In the genomic region with DNA sequence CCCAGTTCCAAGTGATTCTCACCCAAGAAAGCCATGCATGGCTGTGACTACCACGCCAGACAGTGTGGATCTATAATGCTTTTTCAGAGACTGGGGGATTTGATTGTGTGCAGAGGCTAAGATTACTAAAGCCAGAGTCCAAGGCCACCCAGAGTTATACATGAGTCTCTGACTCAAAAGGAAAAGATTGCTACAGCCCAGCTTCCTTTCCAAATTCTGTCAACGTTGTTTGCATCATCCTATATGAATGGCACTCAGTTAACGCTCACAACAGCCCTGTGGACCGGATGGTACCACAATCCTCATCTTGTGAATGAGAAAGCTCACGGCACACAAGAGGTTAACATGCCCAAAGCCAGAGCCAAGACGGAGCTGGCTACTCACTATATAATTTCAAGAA, we compare ENCODE assay signal across 15 mouse cellular contexts. TPM values are rescaled to one million over a fixed set of nuclear protein-coding genes. Genes with fewer than 3 reads are reported as not detected.
A peak's percentile ranks its signal among the peaks of the same experiment; 100 is the strongest.
DNase-seq lines count a peak whose midpoint lies in the region; ATAC-seq and TF ChIP-seq lines count a peak whose summit lies in the region.
"Had no signal": no experiment of that assay in that cellular context is flagged by ENCODE, and none has a peak within 500 bp of the region (broad histone marks: within the 10 kb centered on the region; RNA-seq: fewer than 3 reads in every experiment).

No protein-coding gene starts in this region.

- TF ChIP-seq CTCF in heart, postnatal 0 days (IDR thresholded peaks at IDR 0.05; ENCODE audit: low read depth), result no peak
- TF ChIP-seq CTCF in midbrain, postnatal 0 days (IDR thresholded peaks at IDR 0.05), result no peak

- peaks cover 40% of the 10 kb centered on the region for H3K36me3 ChIP-seq in embryonic facial prominence, embryonic 12.5 days
- H3K36me3 ChIP-seq in embryonic facial prominence, embryonic 10.5 days (replicated peaks), result peaks cover 89% of the 10 kb centered on the region
- peaks cover 28% of the 10 kb centered on the region for H3K36me3 ChIP-seq in heart, postnatal 0 days (replicated peaks; ENCODE audit: control insufficient read depth, insufficient read depth, low read length)
- peaks cover 48% of the 10 kb centered on the region for H3K36me3 ChIP-seq in midbrain, embryonic 14.5 days (ENCODE audit: control insufficient read depth, insufficient read depth, low read length)
- peaks cover 17% of the 10 kb centered on the region for H3K36me3 ChIP-seq in midbrain, postnatal 0 days (ENCODE audit: insufficient read depth, low read length)
- H3K36me3 ChIP-seq in stomach, embryonic 16.5 days (ENCODE audit: control insufficient read depth, insufficient read depth, low read length), result 0 out of 2 replicates have a peak, but pooled peaks cover under 1% of the 10 kb centered on the region

- H3K9me3 ChIP-seq in embryonic facial prominence, embryonic 12.5 days, result no peaks in the 10 kb centered on the region
- H3K9me3 ChIP-seq in embryonic facial prominence, embryonic 10.5 days, result no peaks in the 10 kb centered on the region
- H3K9me3 ChIP-seq in heart, postnatal 0 days (replicated peaks; ENCODE audit: control insufficient read depth, low read length), result no peaks in the 10 kb centered on the region
- H3K9me3 ChIP-seq in midbrain, embryonic 14.5 days (ENCODE audit: control insufficient read depth, low read length), result no peaks in the 10 kb centered on the region
- no peaks in the 10 kb centered on the region for H3K9me3 ChIP-seq in midbrain, postnatal 0 days (ENCODE audit: low read length)
- H3K9me3 ChIP-seq in stomach, embryonic 16.5 days (replicated peaks; ENCODE audit: control insufficient read depth, low read length), result no peaks in the 10 kb centered on the region
- H3K9me3 ChIP-seq: kidney, embryonic 15.5 days had no signal

- TF ChIP-seq EP300 in heart, postnatal 0 days (IDR thresholded peaks at IDR 0.05; ENCODE audit: low read depth), result no peak

- H3K9ac ChIP-seq in embryonic facial prominence, embryonic 12.5 days, result no peak overlapping the region
- H3K9ac ChIP-seq in heart, postnatal 0 days (replicated peaks; ENCODE audit: low read depth, low read length), result peak overlapping the region; percentile 43; the same call in 1 of the 2 replicates
- H3K9ac ChIP-seq in midbrain, embryonic 14.5 days (replicated peaks; ENCODE audit: low read length), result no peak overlapping the region
- H3K9ac ChIP-seq in midbrain, postnatal 0 days (replicated peaks; ENCODE audit: low read length, poor library complexity, severe bottlenecking), result no peak overlapping the region
- no peak overlapping the region for H3K9ac ChIP-seq in stomach, embryonic 16.5 days (ENCODE audit: low read length)
- H3K9ac ChIP-seq: kidney, embryonic 15.5 days had no signal

- peak overlapping the region; percentile 54; the same call in 1 of the 2 replicates for H3K27ac ChIP-seq in embryonic facial prominence, embryonic 12.5 days
- H3K27ac ChIP-seq in embryonic facial prominence, embryonic 10.5 days (replicated peaks), result no peak overlapping the region
- peak overlapping the region; percentile 96 for H3K27ac ChIP-seq in heart, postnatal 0 days (ENCODE audit: low read depth)
- H3K27ac ChIP-seq in midbrain, embryonic 14.5 days (replicated peaks; ENCODE audit: low read depth, low read length), result peak overlapping the region; percentile 49
- no peak overlapping the region for H3K27ac ChIP-seq in midbrain, postnatal 0 days (ENCODE audit: low read depth, low read length)
- H3K27ac ChIP-seq in stomach, embryonic 16.5 days (ENCODE audit: low read length), result peak overlapping the region; percentile 71
- H3K27ac ChIP-seq: kidney, embryonic 15.5 days had no signal

- H3K4me1 ChIP-seq in embryonic facial prominence, embryonic 12.5 days, result peaks cover 48% of the 10 kb centered on the region
- peaks cover 60% of the 10 kb centered on the region for H3K4me1 ChIP-seq in embryonic facial prominence, embryonic 10.5 days
- peaks cover 55% of the 10 kb centered on the region for H3K4me1 ChIP-seq in heart, postnatal 0 days (ENCODE audit: control insufficient read depth, insufficient read depth)
- H3K4me1 ChIP-seq in midbrain, embryonic 14.5 days (ENCODE audit: control insufficient read depth, insufficient read depth, low read length), result peaks cover 31% of the 10 kb centered on the region
- peaks cover 14% of the 10 kb centered on the region; the same call in 1 of the 2 replicates for H3K4me1 ChIP-seq in midbrain, postnatal 0 days (ENCODE audit: insufficient read depth, low read length)
- H3K4me1 ChIP-seq in stomach, embryonic 16.5 days (ENCODE audit: control insufficient read depth, insufficient read depth, low read length), result peaks cover 56% of the 10 kb centered on the region

- ATAC-seq in embryonic facial prominence, embryonic 12.5 days (ENCODE audit: insufficient number of reproducible peaks, insufficient read depth, low FRiP score, low TSS enrichment), result no peak
- no peak for ATAC-seq in heart, postnatal 0 days (ENCODE audit: insufficient read depth, low read depth)
- ATAC-seq in midbrain, embryonic 14.5 days (ENCODE audit: low FRiP score, low TSS enrichment), result no peak
- no peak for ATAC-seq in midbrain, postnatal 0 days (ENCODE audit: low FRiP score)
- ATAC-seq in stomach, embryonic 16.5 days (ENCODE audit: insufficient read depth, low FRiP score), result no peak

- WGBS in embryonic facial prominence, embryonic 12.5 days, result 78% methylated on average over 6 of the region's 6 CpGs
- 87% methylated on average over 6 of the region's 6 CpGs for WGBS in embryonic facial prominence, embryonic 10.5 days
- WGBS in heart, postnatal 0 days, result 51% methylated on average over 6 of the region's 6 CpGs
- WGBS in midbrain, embryonic 14.5 days, result 83% methylated on average over 6 of the region's 6 CpGs
- WGBS in midbrain, postnatal 0 days, result 74% methylated on average over 6 of the region's 6 CpGs
- 60% methylated on average over 6 of the region's 6 CpGs for WGBS in stomach, embryonic 16.5 days

- H3K4me3 ChIP-seq in embryonic facial prominence, embryonic 12.5 days, result no peak overlapping the region
- no peak overlapping the region for H3K4me3 ChIP-seq in embryonic facial prominence, embryonic 10.5 days
- no peak overlapping the region for H3K4me3 ChIP-seq in heart, postnatal 0 days (ENCODE audit: low read depth, low read length)
- H3K4me3 ChIP-seq in midbrain, embryonic 14.5 days (replicated peaks; ENCODE audit: low read depth, low read length), result no peak overlapping the region
- no peak overlapping the region for H3K4me3 ChIP-seq in midbrain, postnatal 0 days (ENCODE audit: low read depth, low read length)
- no peak overlapping the region for H3K4me3 ChIP-seq in stomach, embryonic 16.5 days (replicated peaks; ENCODE audit: low read length)
- H3K4me3 ChIP-seq: kidney, embryonic 15.5 days had no signal

- H3K27me3 ChIP-seq in embryonic facial prominence, embryonic 12.5 days, result no peaks in the 10 kb centered on the region
- H3K27me3 ChIP-seq in embryonic facial prominence, embryonic 10.5 days (replicated peaks; ENCODE audit: low read depth, poor library complexity, severe bottlenecking), result no peaks in the 10 kb centered on the region
- no peaks in the 10 kb centered on the region for H3K27me3 ChIP-seq in heart, postnatal 0 days (ENCODE audit: control insufficient read depth, insufficient read depth, low read length)
- H3K27me3 ChIP-seq in midbrain, embryonic 14.5 days (ENCODE audit: control insufficient read depth, insufficient read depth, low read length), result no peaks in the 10 kb centered on the region
- no peaks in the 10 kb centered on the region for H3K27me3 ChIP-seq in midbrain, postnatal 0 days (ENCODE audit: insufficient read depth, low read length)
- no peaks in the 10 kb centered on the region for H3K27me3 ChIP-seq in stomach, embryonic 16.5 days (ENCODE audit: control insufficient read depth, insufficient read depth, low read length)
- H3K27me3 ChIP-seq: kidney, embryonic 15.5 days had no signal

- no peak for DNase-seq in embryonic facial prominence, embryonic 10.5 days (ENCODE audit: low spot score)
- DNase-seq in heart, postnatal 0 days (ENCODE audit: low spot score), result no peak
- no peak for DNase-seq in heart, postnatal 4 days
- DNase-seq in midbrain, embryonic 14.5 days, result no peak
- no peak for DNase-seq in midbrain, postnatal 0 days (ENCODE audit: low spot score)
- DNase-seq in retina, embryonic 14.5 days (ENCODE audit: low spot score), result no peak
- DNase-seq: adrenal gland, postnatal 36 days; cerebellum, adult 11-12 months; embryo, embryonic 11 days; layer of hippocampus, adult 9-11 months; left cerebral cortex, postnatal 4 days; thymus, adult 18-20 months had no signal

- H3K4me2 ChIP-seq in embryonic facial prominence, embryonic 12.5 days (replicated peaks), result no peak overlapping the region
- H3K4me2 ChIP-seq in heart, postnatal 0 days (ENCODE audit: low read depth, low read length), result 0 out of 2 replicates have a peak overlapping the region, but pooled peaks have one; percentile 8
- H3K4me2 ChIP-seq in midbrain, embryonic 14.5 days (ENCODE audit: low read length), result no peak overlapping the region
- H3K4me2 ChIP-seq in midbrain, postnatal 0 days (ENCODE audit: low read depth, low read length, poor library complexity, severe bottlenecking), result no peak overlapping the region
- no peak overlapping the region for H3K4me2 ChIP-seq in stomach, embryonic 16.5 days (ENCODE audit: low read depth, low read length)
- H3K4me2 ChIP-seq: kidney, embryonic 15.5 days had no signal

RNA-seq across cellular contexts. Expression of a gene that starts 48.0 kb away (rescaled TPM):
- 58.9 and 64.2 TPM in 2 replicates for polyA plus RNA-seq in embryonic facial prominence, embryonic 12.5 days (2016; fragmentation: Nextera tagmentation; extraction: Ambion mirVana)
- 68.1 and 69.9 TPM in 2 replicates for polyA plus RNA-seq in embryonic facial prominence, embryonic 10.5 days (2016; fragmentation: Nextera tagmentation; extraction: Ambion mirVana)
- 19.2 and 48.1 TPM in 2 replicates for total RNA-seq in heart, postnatal 0 days (2014; rRNA removed; ENCODE audit: low replicate concordance)
- 35.3 and 35.4 TPM in 2 replicates for polyA plus RNA-seq in heart, postnatal 0 days (2015; fragmentation: Nextera tagmentation; extraction: Ambion mirVana)
- total RNA-seq in heart, postnatal 4 days (2021), result 10 to 100 TPM; 49.5 to 50.4 TPM
- 64.4 and 67.8 TPM in 2 replicates for polyA plus RNA-seq in midbrain, embryonic 14.5 days (2014; fragmentation: Nextera tagmentation; extraction: Ambion mirVana)
- total RNA-seq in midbrain, postnatal 0 days (2014; rRNA removed), result 55.9 and 73.4 TPM in 2 replicates
- polyA plus RNA-seq in midbrain, postnatal 0 days (2015; fragmentation: Nextera tagmentation; extraction: Ambion mirVana), result 56.8 and 59.0 TPM in 2 replicates
- 45.1 and 45.3 TPM in 2 replicates for polyA plus RNA-seq in stomach, embryonic 16.5 days (2015; fragmentation: Nextera tagmentation; extraction: Ambion mirVana)

Comparison
In these comparisons a context has a peak if more than half of its experiments do, and no peak if none do; other contexts are left out.
1. H3K27ac ChIP-seq: peak in embryonic facial prominence, embryonic 12.5 days (single experiment), heart, postnatal 0 days (single experiment), midbrain, embryonic 14.5 days (single experiment) and stomach, embryonic 16.5 days (single experiment); none in embryonic facial prominence, embryonic 10.5 days (single experiment) and midbrain, postnatal 0 days (single experiment).